Mouse (Mus musculus) G1E (cell line): ENCODE data around the gene Zfp385b. TPM values are rescaled to one million over a fixed set of nuclear protein-coding genes. Genes with fewer than 3 reads are reported as not detected.

Experiments used
- ATAC-seq: 2 replicates; pipeline ENCODE4 v1.8.0; 2016; ENCODE audit warnings: mild to moderate bottlenecking; ENCODE audit not compliant: insufficient number of reproducible peaks, poor library complexity, low FRiP score, severe bottlenecking; ENCODE audit errors: extremely low read depth
- DNase-seq: peaks from one replicate; pipeline ENCODE4 v3.0.0; 2012; ENCODE audit warnings: low spot score
- H3K27me3 ChIP-seq: 2 replicates; pipeline ENCODE4 v1.6.1; 2012; ENCODE audit warnings: mild to moderate bottlenecking, low read length, inconsistent platforms; ENCODE audit not compliant: insufficient read depth
- H3K36me3 ChIP-seq: replicated peaks from 2 replicates; pipeline ENCODE3; 2012; ENCODE audit warnings: mild to moderate bottlenecking, inconsistent platforms
- H3K4me1 ChIP-seq: 2 replicates; pipeline ENCODE4 v1.6.1; 2012; ENCODE audit warnings: low read depth, low read length, inconsistent platforms, mixed read lengths; ENCODE audit not compliant: insufficient read depth
- H3K4me3 ChIP-seq: 2 replicates; pipeline ENCODE4 v1.5.1; 2012; ENCODE audit warnings: low read depth, mild to moderate bottlenecking, inconsistent platforms, low read length, moderate library complexity, mixed read lengths
- H3K9me3 ChIP-seq: replicated peaks from 2 replicates; pipeline ENCODE4 v1.6.1; 2012; ENCODE audit warnings: inconsistent platforms
- CTCF ChIP-seq: IDR thresholded peaks from 2 replicates; pipeline ENCODE4 v1.5.1; 2012; ENCODE audit warnings: low read depth, low read length, inconsistent platforms, mixed read lengths
- GATA1 ChIP-seq: IDR thresholded peaks from 2 replicates; pipeline ENCODE4 v1.6.1; 2012; ENCODE audit warnings: borderline replicate concordance, low read length, inconsistent platforms, mixed read lengths
- GATA2 ChIP-seq: IDR thresholded peaks from 2 replicates; pipeline ENCODE4 v1.6.1; 2012; ENCODE audit warnings: low read depth, low read length, inconsistent platforms, borderline replicate concordance
- POLR2AphosphoS5 ChIP-seq: IDR thresholded peaks from 2 replicates; pipeline ENCODE4 v1.6.1; 2012; ENCODE audit warnings: low read depth, low read length, inconsistent platforms; ENCODE audit not compliant: insufficient replicate concordance
- TAL1 ChIP-seq: conservative IDR thresholded peaks from 2 replicates; pipeline ENCODE4 v1.6.1; 2012; ENCODE audit warnings: low read depth, low read length, inconsistent platforms, mixed read lengths
- polyA plus RNA-seq: library from polyadenylated mRNA; stranded (reverse); fragments of >175 nt; gene quantifications from 2 replicates; pipeline ENCODE4 v1.2.3, GENCODE M21; 2012
- total RNA-seq, 2 experiments: library from RNA; stranded (forward) in 1 of 2; stranded (reverse) in 1 of 2; fragments of 200-1000 nt in 1 of 2; fragments of >200 nt in 1 of 2; fragmentation: Nextera tagmentation in 1 of 2; gene quantifications; 2 replicates each; pipeline ENCODE4 v1.2.3; 2014 to 2017

The Zfp385b gene
- total and polyA plus RNA-seq, 3 experiments, result 0.71 TPM; not detected in 2

DNA sequence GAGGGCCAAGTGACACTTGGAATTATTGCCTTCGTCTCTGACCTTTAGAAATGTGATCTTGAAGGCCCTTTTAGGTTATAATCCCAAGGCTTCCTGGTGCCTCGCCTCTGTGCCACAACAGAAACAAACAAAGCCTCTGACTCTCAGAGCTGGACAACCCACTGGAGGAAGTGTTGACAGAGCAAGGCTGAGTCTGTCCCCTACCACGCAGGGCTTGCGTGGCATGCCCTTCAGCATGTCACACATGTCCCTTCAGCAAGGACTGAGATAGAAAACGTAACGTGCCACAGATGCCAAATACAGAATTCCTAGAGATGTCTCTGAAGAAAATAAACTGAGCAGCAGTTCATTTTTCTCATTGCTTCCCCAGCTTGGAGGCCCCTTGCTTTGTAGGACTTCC lies 310.7 kb downstream of the Zfp385b start:
- no peak for TF ChIP-seq CTCF
- TF ChIP-seq TAL1, result no peak
- TF ChIP-seq GATA2, result no peak
- TF ChIP-seq POLR2AphosphoS5, result no peak
- TF ChIP-seq GATA1, result no peak
- DNase-seq (no peak), ATAC-seq (no peak)
- Histone ChIP-seq H3K9me3 (peaks cover 42% of the 10 kb centered on the region), H3K4me3 (no peak overlapping the region), H3K4me1 (no peaks in the 10 kb centered on the region), H3K27me3 (no peaks in the 10 kb centered on the region), H3K36me3 (no peaks in the 10 kb centered on the region)

DNA sequence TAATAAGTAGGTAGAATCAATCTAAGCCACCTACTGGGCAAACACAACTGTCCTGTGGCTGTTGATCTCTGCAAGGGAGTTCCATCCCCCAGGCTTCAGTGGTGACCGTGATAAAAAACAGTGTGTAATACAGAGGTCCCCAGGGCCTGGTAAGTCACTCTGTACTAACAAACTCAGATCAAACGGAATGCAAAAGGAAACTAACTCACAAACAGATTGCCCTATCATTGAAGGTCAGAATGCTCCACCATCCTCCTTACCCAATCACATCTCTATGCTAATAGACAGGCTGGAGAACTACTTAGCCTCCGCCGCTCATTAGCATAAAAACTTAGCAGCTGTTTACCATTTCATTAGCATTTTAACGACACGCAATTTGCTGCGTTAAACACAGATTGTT lies 313.1 kb downstream of the Zfp385b start:
- DNase-seq (no peak), ATAC-seq (no peak)
- Histone ChIP-seq H3K27me3 (no peaks in the 10 kb centered on the region), H3K36me3 (no peaks in the 10 kb centered on the region), H3K4me3 (no peak overlapping the region), H3K9me3 (peaks cover 44% of the 10 kb centered on the region), H3K4me1 (no peaks in the 10 kb centered on the region)
- no peak for TF ChIP-seq TAL1

DNA sequence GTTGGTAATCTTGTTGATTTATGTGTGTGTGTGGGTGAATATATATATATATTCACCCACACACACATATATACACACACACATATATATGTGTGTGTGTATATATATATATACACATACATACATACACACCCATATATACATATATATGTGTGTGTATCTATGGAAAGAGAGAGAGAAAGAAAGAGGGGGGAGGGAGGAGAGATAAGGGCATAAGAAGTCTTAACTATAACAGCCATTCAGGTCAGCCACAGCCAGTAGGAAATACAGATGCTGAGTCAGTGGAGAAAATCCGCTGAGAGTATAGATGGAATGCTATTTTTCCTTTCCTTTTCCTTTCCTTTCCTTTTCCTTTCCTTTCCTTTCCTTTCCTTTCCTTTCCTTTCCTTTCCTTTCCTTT lies 313.8 kb downstream of the Zfp385b start:
- no peak overlapping the region for H3K4me3 ChIP-seq
- no peaks in the 10 kb centered on the region for H3K27me3 ChIP-seq
- no peak for ATAC-seq
- H3K4me1 ChIP-seq, result no peaks in the 10 kb centered on the region
- DNase-seq, result no peak
- TF ChIP-seq TAL1 (no peak), GATA1 (no peak), POLR2AphosphoS5 (no peak), CTCF (no peak), GATA2 (no peak)
- H3K9me3 ChIP-seq, result peaks cover 46% of the 10 kb centered on the region
- no peaks in the 10 kb centered on the region for H3K36me3 ChIP-seq

DNA sequence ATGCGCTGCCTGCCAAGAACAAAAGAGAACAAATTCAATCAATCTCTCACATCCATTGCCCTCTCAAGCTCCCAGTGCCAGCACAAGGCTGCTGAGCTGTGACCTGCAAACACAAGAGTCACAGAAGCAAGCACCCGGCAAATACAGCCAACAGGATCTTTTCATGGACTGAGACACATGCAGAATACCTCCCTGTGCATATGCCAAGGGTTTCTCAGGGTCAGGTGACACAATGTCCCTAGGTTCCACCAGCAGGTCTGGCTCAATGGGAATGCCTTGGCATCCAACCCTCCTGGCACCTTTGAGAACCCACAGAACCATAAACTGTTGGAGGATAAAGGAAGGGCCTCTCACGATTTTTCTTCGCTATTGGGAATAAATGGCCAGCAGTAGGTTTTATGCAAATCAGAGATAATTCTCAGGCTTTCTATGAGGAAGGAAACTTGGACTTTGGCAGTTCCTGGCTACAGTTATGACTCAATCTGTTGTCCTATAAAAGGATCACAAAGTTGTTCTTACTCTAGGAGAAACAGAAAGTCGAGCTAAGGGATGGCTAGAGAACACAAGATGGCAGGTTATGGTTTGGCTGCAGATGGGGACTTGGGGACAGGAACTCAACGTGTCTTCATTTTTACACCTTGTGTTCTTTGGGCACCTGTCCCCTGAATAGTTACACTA lies 315.6 kb downstream of the Zfp385b start:
- peaks cover 47% of the 10 kb centered on the region for H3K9me3 ChIP-seq
- DNase-seq (no peak), ATAC-seq (no peak)
- H3K4me1 ChIP-seq, result no peaks in the 10 kb centered on the region
- H3K4me3 ChIP-seq, result no peak overlapping the region
- H3K36me3 ChIP-seq, result no peaks in the 10 kb centered on the region
- no peaks in the 10 kb centered on the region for H3K27me3 ChIP-seq
- TF ChIP-seq CTCF, result no peak
- no peak for TF ChIP-seq GATA1
- TF ChIP-seq GATA2, result no peak
- no peak for TF ChIP-seq TAL1
- no peak for TF ChIP-seq POLR2AphosphoS5

DNA sequence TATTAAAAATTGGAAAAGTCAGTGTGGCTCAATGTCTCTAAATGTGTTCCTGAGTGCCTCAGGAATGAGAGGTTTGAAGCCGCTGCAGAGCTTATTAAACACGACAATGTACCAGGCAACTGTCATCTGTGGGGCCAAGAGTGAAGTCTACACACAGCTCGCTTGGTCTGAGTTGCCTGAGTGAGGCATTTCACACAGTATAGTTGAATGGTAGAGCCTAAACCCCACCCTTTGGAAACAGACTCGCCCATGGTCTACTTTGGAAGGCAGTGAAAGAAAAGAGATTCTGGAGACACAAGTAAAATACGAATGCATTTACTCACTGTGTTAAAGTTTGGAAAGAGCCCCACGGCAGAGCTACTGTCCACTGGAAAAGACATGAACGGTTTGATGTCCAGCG lies 316.2 kb downstream of the Zfp385b start:
- no peak for DNase-seq
- no peaks in the 10 kb centered on the region for H3K27me3 ChIP-seq
- no peak for ATAC-seq
- H3K36me3 ChIP-seq, result no peaks in the 10 kb centered on the region
- TF ChIP-seq GATA2, result no peak
- no peak for TF ChIP-seq POLR2AphosphoS5
- no peak for TF ChIP-seq GATA1
- no peak for TF ChIP-seq CTCF
- TF ChIP-seq TAL1, result no peak
- no peaks in the 10 kb centered on the region for H3K4me1 ChIP-seq
- peaks cover 46% of the 10 kb centered on the region for H3K9me3 ChIP-seq
- no peak overlapping the region for H3K4me3 ChIP-seq

DNA sequence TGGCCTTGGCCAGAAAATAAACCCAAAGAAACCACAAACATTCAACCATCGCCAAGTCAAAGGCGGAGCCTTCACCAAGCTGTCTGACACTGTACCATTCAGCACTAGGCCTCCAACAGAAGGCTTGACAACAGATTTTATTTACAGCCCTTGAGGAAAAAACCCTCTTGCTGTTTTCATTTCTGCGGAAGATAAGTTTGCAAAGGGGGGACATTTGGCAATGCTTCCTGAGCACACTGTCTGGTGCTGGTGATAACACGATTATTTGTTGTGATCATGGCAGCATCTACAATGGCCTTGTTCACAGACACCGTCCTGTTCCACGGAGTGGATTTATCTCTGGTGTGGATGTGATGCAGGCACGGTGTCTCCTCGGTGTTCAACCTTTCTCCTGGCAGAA lies 317.0 kb downstream of the Zfp385b start:
- no peaks in the 10 kb centered on the region for H3K27me3 ChIP-seq
- no peak for ATAC-seq
- no peak for DNase-seq
- peaks cover 41% of the 10 kb centered on the region for H3K9me3 ChIP-seq
- no peaks in the 10 kb centered on the region for H3K4me1 ChIP-seq
- no peak overlapping the region for H3K4me3 ChIP-seq
- no peak for TF ChIP-seq CTCF
- no peak for TF ChIP-seq POLR2AphosphoS5
- no peak for TF ChIP-seq GATA2
- TF ChIP-seq TAL1, result no peak
- no peak for TF ChIP-seq GATA1
- H3K36me3 ChIP-seq, result no peaks in the 10 kb centered on the region

DNA sequence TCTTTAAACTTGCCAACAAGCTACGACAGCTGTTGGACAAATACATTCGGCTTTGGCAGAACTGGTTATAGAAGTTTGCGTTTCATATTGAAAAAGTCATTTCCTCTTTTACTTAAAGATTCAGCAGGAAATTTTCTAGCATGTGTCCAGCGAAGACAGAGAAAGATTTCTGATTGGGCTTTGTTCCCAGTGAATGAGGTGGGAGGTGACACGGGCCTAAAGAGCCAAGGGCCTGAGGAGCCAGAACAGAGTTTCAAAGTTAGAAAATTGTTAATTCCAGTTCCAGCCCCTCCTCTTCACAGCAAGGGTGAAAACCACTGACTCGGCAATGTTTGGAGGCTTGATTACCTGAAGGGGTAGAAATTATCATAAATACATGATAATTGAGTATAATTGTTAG lies 319.0 kb downstream of the Zfp385b start:
- Histone ChIP-seq H3K36me3 (no peaks in the 10 kb centered on the region), H3K4me1 (no peaks in the 10 kb centered on the region), H3K9me3 (peaks cover 42% of the 10 kb centered on the region), H3K4me3 (no peak overlapping the region), H3K27me3 (no peaks in the 10 kb centered on the region)
- TF ChIP-seq GATA2 (no peak), CTCF (no peak), GATA1 (no peak), TAL1 (no peak), POLR2AphosphoS5 (no peak)
- DNase-seq (no peak), ATAC-seq (no peak)
